Mouse (Mus musculus): ENCODE results near the gene Lclat1.
"Not testable (repeated sequence)": the region's sequence is repeated elsewhere in the genome, so short reads cannot be mapped to it uniquely, and the experiment has no call there.

The Lclat1 gene

DNA sequence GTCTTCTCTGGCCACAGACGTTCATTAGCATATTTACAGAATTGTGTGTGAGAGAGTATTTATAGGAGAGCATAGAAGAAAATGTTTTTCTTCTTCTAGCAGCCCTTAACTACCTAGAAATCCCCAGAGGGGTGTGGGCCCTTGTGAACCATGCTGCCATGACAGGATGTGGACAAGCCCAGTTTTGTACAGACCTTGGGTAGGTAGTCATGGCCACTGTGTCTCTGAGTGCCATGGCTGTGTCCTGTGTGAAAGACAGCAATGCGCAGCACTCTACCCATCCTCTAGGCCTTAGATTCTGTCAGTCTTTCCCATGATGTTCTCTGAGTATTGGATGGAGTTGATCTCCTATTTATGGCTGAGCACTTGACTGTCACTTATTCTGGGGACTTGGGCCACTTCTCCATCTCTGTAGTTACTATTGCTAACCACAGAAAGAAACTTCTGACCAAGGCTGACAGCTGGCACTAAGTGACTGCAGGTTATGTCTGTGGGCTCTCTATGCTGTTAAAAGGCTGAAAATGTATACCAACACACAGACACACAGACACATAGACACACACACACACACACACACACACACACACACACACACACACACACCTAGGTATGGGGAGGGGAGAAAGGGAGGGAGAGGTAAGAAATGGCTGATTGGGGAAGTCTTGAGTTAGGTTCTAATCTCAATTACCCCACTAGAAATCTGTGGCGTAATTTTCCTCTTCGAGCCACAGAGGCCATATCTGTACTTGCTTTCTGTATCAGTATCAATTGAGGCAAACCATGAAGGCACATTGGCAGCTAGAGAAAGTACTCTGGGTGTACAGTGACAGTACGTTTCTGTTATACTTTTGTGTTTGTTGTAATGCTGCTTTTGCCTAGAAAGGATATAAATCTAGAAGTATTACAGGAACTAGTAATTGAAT lies 29.0 kb downstream of the Lclat1 start:
- no peak for DNase-seq (ENCODE audit: extremely low spot score, low read depth, low spot score)

DNA sequence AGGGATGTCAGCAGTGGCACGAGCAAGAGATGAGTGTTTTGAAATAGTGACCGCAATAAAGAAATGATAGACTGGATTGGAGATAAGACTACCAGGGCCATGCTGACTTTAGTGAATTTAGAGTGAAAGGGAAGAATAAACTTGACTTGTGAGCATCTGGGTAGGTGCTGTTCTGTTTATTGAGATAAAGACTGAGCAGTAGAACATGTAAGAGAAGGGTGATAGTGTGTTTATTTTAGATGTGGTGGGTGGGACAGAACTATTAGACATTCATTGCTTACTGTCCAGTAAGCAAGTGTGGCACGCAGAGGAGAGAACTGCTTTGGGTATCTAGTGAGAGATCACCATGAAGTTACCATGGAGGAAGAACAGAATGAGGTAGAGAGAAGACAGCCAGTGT lies 30.4 kb downstream of the Lclat1 start:
- DNase-seq (ENCODE audit: extremely low spot score, low read depth, low spot score), result no peak

DNA sequence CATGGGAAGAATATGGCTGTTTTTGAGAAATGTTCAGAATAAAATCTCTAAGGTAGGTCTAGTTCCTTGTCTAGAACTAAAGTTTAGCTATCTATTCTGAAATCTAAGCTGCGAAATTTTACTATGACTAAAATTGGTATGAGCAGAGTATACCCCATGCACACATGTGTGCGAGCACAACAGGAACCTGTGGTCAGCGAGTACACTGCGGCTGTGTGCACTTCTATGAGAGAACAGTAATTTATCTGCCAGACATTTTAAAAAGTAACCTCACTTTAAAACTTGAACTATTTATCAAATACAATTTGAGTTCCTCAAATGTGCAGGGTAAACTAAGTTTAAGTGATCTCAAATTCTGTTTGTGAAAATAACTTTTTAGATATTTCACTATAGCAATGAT lies 34.2 kb downstream of the Lclat1 start:
- DNase-seq (ENCODE audit: extremely low spot score, low read depth, low spot score), result no peak

DNA sequence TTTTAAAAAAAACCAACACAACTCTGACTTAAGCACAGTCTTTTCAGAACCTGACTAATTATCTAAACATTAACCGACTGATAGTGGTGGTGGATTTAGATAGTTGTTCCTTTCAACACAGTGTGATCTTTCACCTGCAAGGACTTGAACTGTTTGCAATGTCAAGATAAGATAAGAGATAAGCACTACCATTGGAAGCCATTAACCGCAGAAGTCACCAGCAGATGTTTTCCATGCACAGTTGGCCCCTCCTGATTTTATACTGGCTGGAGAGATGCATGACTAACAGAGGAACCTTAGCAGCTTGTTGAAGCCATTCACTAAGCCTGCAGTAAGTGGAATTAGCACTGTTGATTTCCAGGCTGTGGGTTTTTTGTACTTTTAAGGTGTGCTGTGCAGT lies 34.7 kb downstream of the Lclat1 start:
- no peak for DNase-seq (ENCODE audit: extremely low spot score, low read depth, low spot score)

DNA sequence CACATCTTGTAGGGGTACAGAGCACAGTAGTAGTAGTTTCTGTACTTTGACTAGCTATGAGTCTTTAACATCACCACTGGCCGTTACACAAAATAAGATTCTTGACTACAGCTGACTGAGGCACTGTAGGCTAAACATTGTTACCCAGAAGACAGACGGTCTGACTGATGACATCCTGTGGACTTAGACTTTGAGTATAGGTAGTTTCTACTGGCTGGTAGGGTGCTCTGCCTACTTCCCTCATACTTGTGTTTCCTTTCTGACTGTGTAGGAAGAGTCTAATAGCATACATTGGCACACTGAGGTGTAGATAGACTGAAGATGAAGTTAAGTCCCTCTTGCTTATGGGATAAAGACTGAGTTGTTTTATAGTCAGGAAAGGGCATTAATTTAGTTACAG lies 37.6 kb downstream of the Lclat1 start:
- no peak for DNase-seq (ENCODE audit: extremely low spot score, low read depth, low spot score)

DNA sequence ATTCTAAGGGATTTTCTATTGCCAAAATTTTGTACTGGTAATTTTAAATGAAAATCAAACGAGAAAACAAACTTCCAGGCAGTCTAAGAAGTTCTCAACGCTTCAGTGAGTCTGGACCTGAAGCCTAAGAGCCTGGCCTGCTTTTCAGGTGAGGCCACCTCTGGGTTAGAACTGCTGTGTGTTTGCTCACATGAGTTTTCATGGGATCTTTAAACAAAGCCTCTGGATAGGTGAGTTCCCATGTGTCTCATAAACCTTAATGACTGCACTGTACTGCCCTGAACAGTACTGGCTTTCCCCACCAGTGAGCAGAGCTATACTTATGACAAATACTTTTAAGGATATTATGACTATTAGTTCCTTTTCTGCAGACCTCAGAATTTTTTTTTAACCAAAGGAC lies 40.8 kb downstream of the Lclat1 start:
- DNase-seq (ENCODE audit: extremely low spot score, low read depth, low spot score), result no peak

DNA sequence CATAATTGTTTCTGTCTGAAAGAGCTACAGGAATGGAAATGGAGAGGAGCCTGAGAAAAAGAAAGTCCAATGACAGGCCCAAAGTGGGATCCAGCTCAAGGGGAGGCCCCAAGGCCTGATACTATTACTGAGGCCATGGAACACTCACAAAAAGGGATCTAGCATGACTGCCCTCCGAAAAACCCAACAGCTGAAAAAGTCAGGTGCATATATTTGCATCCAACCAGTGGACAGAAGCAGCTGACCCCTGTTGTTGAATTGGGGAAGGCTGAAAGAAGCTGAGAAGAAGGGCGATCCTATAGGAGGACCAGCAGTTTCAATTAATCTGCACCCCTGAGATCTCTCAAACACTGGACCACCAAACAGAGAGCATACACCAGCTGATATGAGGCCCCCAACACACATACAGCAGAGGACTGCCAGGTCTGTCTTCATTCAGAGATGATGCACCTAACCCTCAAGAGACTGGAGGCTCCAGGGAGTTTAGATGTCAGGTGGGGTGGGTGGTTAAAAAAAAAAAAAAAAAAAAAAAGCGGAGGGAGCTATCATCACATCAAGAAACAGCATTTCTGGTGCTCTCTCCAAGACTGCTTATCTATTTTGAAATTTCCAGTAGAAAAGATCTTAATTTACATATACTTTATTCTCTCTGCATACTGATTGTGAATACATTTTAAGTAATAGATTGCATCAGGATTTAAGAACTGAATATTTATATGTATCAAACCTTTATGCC lies 45.2 kb downstream of the Lclat1 start:
- not testable (repeated sequence) for DNase-seq (ENCODE audit: extremely low spot score, low read depth, low spot score)

DNA sequence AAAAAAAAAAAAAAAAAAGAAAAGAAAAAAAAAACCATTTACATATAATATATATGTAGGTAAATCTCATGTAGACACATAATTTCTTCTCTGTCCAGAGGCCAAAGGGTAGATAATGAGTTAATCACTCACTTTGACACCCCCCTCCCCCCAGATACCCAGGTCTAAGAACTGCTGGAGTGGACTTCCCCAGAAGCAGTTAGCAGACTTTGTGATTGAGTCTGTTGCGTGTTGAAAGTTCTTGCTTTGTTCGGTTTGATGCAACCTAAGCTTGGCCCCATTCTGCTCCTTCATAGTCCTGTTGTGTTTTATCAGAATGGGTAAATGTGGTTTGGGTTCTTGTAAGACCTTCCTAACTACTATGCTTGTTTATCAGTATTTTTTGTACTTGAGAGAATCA lies 45.9 kb downstream of the Lclat1 start:
- DNase-seq (ENCODE audit: extremely low spot score, low read depth, low spot score), result no peak

DNA sequence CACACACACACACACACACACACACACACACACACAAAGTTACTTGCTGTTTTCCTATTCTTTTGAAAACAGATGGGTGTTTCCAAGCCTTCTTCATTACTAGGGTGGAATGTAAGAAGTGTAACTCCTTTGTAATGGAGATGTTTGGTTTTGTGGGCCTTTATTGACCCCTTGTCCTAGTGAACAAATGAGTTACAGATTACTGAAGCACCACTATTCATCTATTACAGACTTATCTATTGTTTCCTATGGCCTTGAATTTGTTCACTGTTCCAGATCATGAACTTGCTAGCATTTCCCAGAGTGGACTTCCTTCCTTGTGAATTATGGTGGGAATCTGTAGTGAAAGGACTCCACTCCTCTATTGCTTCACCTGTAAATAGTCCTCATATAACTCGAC lies 48.8 kb downstream of the Lclat1 start:
- DNase-seq (ENCODE audit: extremely low spot score, low read depth, low spot score), result no peak

DNA sequence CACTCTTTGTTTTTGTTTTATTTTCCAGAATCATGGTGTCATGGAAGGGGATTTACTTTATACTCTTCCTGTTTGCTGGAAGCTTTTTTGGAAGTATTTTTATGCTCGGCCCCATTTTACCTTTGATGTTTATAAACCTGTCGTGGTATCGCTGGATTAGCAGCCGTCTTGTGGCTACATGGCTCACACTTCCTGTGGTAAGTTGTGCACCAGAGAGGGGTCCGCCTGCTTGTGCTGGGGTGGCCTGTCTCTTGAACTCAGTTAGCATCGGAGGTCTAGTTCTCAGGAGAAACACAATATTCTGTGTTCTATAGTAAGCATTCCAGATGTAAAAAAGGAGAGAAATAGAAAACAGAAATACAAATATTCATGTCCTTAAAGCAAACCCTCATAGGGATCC lies 54.0 kb downstream of the Lclat1 start:
- DNase-seq (ENCODE audit: extremely low spot score, low read depth, low spot score), result no peak

DNA sequence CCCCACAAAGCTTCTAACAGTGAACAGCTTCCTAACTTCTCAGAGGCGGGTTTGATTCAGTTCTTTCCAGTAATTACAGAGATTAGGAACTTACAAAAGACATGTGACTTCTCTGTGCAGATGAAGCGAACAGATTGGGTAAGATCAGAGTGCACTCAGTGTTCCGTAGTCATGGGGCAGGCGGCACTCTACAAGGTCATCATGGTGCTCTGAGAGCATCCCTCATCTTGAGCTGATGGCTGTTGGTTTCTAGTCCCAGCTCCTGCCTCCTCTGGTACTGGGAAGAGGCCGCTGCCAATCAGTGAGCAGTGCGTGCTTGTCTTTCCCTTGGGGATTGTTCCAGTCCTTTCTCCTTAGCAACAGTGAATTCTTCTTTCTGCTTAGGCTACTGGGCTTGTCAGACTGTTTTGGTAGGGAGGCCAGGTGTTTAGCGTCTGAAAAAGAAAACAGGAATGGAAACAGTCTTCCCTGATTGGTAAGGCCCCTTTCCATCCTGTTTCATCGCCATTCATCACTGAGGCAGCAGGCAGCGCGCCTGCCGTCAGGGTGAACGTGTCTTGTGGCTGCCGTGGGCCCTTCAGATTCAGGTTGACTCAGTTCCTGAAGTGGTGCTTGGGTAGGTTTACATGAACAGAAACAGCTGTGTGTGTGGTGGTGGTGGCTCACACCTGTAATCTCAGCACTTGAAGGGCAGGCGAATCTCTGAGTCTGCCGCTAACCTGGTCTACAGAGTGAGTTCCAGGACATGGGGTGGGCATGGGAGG lies 54.8 kb downstream of the Lclat1 start:
- DNase-seq (ENCODE audit: extremely low spot score, low read depth, low spot score), result no peak

DNA sequence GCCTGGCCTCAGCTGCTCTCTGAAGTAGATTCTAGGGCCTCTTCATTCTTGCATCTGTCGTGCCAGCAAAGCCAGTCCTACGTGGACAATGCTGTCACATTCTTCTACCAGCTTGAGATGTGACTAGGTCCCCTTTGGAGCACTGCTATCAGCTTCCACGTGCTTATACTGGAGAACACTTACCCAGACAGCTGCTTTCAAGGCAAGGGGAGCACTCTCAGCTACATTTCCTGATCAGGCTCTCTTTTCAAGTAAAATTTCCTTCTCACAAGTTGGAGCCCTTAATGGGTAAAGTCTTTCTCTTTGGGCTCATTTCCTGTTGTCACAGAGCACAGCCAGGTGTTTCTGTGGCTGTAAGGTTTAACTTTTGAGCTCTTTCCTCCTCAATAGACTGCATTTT lies 55.8 kb downstream of the Lclat1 start:
- no peak for DNase-seq (ENCODE audit: extremely low spot score, low read depth, low spot score)

DNA sequence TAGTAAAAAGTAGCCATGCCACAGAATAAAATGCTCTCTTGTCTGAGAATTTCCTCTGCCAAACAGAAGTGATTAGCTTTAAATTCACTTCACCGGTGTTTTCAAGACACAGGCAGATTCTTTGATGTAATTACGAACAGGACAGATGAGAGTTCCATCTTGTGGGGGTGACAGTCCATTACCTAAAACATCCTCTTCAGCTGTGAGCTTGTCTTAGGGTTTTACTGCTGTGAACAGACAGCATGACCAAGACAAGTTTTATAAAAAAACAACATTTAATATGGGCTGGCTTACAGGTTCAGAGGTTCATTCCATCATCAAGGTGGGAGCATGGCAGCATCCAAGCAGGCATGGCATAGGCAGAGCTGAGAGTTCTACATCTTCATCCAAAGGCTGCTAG lies 56.3 kb downstream of the Lclat1 start:
- no peak for DNase-seq (ENCODE audit: extremely low spot score, low read depth, low spot score)

DNA sequence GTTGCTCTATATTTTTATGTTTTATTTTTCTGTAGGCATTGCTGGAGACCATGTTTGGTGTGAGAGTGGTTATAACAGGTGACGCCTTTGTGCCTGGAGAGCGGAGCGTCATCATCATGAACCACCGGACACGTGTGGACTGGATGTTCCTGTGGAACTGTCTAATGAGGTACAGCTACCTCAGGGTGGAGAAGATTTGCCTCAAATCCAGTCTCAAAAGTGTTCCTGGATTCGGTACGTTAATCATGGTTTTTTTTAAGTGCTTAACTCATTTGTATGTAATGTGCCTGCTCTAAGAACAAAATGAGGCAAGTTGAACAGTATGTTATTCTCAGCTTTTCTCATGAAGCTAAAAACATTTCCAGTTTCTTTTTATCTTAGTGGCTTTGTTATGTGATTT lies 61.7 kb downstream of the Lclat1 start:
- DNase-seq (ENCODE audit: extremely low spot score, low read depth, low spot score), result no peak

DNA sequence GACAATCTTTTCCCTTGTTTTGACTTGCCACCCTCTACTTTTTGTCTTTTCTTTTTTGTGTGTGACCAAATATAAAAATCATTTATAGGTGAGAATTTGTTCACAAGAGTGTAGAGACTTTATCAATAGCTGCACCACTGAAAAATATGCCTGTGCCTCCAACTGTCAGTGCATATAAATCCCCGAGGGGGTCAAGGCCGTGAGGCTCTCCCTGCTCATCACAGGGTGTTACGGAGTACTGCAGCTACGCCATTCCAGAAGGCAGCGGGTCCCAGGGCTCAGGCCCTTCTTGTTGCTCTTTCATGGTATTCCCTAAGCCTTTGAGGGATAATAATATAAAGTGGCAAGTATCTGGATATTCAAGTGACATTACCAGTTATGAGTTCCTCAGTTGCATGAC lies 62.4 kb downstream of the Lclat1 start:
- DNase-seq (ENCODE audit: extremely low spot score, low read depth, low spot score), result no peak

DNA sequence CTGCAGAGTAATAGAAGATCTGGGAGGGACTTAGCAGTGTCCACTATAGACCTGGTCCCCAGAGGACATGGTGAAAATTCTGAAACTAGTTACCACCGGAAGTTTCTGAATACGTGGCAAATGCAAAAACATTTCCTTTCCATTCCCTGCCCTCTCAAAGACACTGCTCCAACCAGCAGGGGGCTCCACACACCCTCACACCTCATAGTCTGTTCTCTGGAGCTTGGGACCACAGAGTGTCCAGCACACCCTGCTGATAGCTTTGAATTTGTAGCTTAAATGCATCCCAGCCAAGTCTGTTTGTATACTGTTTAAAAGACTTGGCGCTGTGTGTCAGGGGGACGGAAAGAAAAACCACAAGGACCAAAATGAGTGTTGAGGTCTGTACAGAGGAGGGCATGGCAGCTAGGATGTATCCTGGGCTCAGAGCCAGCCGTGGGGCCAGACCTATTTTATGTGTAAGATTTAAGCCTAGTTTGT lies 66.3 kb downstream of the Lclat1 start:
- DNase-seq (ENCODE audit: extremely low spot score, low read depth, low spot score), result no peak

DNA sequence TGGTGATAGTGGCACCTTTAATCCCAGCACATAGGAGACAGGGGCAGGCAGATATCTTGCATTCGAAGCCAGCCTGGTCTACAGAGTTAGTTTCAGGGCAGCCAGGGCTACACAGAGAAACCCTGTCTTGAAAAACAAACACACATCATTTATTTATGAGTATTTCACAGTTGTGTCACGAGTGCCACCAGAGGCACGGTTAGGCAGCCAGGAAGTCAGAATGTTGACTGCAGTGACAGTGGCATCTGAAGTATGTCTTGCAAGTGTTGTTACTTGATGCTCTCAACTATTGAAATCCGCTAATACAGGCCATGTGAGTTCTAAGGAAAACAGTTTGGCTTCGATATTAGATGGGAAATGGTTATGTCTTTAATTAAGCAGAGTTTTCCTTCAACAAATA lies 67.9 kb downstream of the Lclat1 start:
- no peak for DNase-seq (ENCODE audit: extremely low spot score, low read depth, low spot score)

DNA sequence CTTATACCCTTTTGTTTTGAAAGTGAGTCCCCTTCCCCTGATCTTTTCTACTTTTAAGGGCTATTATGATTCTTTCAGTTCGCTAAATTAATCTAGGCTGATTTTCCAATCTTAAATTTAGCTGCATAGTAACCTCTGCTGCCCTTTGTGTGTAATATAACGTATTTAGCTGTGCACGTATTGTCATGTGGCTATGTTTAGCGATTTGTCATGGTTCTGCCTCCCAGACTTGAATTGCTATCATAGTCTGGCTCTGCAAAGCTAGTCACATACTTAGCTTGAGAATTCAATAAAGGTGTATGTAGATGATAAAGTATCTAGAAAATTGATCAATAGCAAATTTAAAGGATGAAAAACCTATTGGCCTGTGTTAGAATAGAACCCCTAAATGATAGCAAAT lies 69.3 kb downstream of the Lclat1 start:
- no peak for DNase-seq (ENCODE audit: extremely low spot score, low read depth, low spot score)

DNA sequence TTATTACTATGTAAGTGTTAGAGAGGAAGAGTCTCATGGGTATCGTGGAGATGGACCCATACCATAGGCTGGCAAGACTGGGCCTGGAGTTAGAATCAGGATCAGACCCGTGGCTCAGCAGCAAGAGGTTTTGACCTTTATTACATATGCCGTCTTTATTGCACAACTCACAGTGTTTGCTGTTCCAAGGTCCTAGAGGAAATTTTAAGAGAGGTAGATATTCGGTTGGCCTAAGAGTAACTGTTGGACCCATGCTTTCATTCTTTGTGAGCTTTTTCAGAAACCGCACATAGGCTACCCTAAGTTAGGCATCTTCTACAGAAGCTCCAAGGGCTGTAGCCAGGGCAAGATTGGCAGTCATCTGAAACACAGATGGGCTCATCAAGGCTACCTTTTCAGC lies 79.1 kb downstream of the Lclat1 start:
- DNase-seq (ENCODE audit: extremely low spot score, low read depth, low spot score), result no peak

DNA sequence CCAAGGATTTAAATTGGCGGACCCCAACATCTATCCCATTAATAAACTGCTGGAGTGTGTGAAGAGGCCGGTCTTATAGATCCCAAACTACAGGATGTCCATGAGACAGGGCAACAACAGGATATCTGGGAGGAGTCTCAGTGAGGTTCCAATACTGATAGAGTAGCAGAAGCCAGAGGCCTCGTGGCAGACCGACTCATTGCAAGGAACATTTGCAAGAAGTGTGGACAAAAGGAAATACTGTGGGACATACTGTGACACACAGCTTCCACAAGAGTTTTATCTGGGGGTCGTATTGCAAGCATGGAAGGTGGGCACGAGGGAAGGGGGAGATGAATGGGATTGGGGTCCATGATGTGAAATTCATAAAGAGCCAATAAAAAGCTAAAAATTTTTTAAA lies 86.4 kb downstream of the Lclat1 start:
- DNase-seq (ENCODE audit: extremely low spot score, low read depth, low spot score), result no peak

DNA sequence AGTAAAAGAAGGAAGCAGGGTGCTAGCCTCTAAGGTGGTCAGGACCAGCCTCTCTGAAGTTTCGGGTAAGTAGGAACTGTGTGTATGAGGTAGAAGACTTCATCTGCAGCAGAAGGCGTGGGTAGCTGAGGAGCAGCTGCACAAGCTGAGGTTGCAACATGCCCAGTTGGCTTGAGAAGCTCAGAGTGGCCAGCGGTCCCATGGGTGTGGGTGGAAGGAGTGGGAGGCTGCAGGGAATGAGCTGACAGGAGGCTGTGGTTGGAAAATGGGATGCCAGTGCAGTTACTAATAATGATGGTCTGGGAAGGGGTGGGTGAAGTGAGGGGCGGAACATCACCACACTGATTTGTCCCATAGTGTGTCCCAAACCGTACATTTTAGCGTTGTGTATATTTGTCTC lies 86.8 kb downstream of the Lclat1 start:
- DNase-seq (ENCODE audit: extremely low spot score, low read depth, low spot score), result no peak
